Mouse (Mus musculus) heart, adult 2 months (tissue): ENCODE data around the gene Usp46.

Experiments used
- CTCF ChIP-seq: fragments of 200-600 bp; IDR thresholded peaks from 2 replicates; pipeline ENCODE4 v1.8.1; 2022; ENCODE audit warnings: antibody characterized with exemption, mild to moderate bottlenecking, moderate library complexity
- EP300 ChIP-seq: fragments of 200-500 bp; IDR thresholded peaks from 2 replicates; pipeline ENCODE4 v1.6.1; 2011; ENCODE audit warnings: low read depth, low read length, control low read depth; ENCODE audit not compliant: insufficient read depth
- POLR2A ChIP-seq: fragments of 200-500 bp; IDR thresholded peaks from 2 replicates; pipeline ENCODE4 v1.6.1; 2011; ENCODE audit warnings: mild to moderate bottlenecking, low read depth, low read length, control low read depth; ENCODE audit not compliant: insufficient read depth

DNA sequence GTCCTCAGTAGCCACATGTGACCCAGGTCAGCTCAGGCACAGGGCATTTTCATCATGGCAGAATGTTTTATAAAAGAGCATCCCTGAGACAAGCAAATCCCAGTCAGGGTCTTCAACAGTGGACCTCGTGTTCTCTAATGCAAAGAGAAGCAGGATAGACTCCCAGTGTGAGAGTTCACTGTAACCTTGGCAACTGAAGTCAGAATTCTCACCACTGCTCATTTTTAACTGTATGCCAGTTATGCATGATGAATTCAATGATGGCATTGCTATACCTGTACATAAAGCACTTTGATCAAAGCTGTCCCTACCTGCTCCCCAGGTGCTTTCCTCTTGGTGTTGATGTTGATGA lies 116.6 kb downstream of the Usp46 start:
- TF ChIP-seq CTCF (no peak), POLR2A (no peak), EP300 (no peak)
